Mouse (Mus musculus) lung, postnatal 25 days (tissue): ENCODE measurements around the gene Ahsa2.
"Not testable (repeated sequence)": the region's sequence is repeated elsewhere in the genome, so short reads cannot be mapped to it uniquely, and the experiment has no call there.

Experiments
- DNase-seq: peaks from one replicate; pipeline ENCODE4 v3.0.0; 2022; ENCODE audit warnings: low spot score

Ahsa2 gene

GRCm38 (mm10) chr11:23497718-23498509, at the start of gene Ahsa2:
Ahsa2 (minus strand) TSS chr11:23498030.
- peak; percentile 97 for DNase-seq

DNA sequence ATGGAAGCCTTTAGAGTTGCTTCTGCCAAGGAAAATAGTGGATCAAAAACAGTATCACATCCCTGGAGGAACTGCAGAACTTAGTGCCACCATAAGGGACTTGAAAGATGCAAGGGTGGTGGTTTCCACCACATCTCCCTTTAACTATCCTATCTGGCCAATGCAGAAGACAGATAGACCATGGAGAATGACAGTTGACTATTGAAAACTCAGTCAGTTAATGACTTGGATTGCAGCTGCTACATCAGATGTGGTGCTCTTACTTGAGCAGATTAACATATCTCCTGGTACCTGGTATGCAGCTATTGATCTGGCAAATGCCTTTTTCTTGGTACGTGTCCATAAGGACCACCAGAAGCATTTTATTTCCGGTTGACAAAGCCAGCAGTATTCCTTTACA, 39.6 kb upstream of the Ahsa2 start:
- no peak for DNase-seq

DNA sequence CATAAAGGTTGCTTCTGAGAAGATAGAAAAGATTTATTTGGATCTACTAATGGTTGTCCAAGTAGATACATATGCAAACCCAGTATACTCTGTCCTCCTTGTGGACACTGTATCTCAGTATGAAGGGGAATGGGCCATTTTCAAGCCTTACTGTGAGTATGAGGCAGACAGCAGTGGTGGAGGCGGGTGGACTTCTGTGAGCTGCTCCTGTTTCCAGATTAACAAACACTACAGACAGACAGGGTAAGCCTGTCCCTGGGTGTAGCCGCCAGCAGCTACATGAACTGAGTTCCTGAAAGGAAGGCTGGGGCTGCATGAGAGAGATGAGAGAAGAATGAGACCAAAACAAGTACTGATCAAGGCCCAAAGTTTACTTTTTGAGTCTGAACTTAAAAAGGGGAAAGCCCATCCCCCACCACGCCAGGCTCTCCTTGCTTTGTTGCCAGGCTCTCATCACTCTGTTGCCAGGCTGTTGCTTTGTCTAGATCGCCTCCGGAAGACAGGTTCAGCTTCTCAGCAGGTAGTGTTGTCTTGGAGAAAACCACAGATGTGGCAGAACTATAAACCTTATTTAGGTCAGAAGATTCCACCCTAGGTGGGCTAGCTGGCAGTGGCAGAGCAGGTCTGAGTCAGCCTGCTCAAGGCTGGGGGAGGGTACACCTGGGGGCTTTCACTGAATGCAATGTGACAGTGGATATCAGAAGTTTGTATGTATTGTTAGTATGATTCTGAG, 22.8 kb upstream of the Ahsa2 start, which contains the start of gene 1700093K21Rik:
Gene 1700093K21Rik (minus strand): TSS at position 683 of the 733 bp plus-strand sequence.
- DNase-seq, result no peak

- no peak for DNase-seq
These were observed 21.2 kb upstream of the Ahsa2 start for GRCm38 (mm10) chr11:23518981-23519380.

- no peak for DNase-seq
These were observed 17.5 kb upstream of the Ahsa2 start for GRCm38 (mm10) chr11:23515315-23515714.

- DNase-seq, result not testable (repeated sequence)
These were observed 17.0 kb upstream of the Ahsa2 start for GRCm38 (mm10) chr11:23514785-23515184.

DNA sequence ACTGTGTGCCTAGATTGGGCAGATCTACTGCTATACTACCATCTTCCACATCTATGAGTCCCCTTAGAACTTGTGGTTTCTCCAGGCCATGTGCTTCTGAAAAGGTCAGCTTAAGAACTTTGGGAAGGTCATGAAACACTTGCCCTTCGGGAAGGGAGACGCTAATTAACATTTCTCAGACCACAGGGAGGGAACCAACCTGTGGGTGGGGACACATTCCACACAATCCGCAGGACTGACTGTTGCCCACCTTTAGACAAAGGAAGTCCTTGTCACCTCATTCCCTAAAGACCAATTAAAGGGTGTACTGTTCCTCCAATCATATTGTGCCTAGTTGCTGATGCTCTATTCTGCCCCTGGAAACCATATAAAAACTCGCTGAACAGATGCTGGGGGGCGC, 7.0 kb upstream of the Ahsa2 start:
- DNase-seq, result not testable (repeated sequence)

DNA sequence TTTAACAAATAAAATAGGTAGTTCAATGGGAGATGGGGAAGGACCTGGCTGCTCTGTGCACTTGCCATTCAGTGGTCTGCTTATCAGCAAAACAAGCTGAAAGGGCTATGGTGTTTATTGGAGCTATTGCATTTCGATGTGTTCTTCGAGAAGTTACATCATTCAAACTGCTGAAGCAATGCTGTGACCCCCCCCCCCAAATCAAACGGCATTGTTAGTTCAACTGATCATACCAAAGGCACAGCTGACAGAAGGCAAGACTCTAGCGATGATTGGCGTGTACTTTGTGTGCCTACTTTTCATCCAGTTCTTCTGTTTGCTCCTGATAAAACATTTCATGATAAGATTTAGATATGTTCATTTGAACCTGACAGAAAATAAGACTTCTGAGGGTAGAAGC, 779 bp upstream of the Ahsa2 start:
- no peak for DNase-seq

DNA sequence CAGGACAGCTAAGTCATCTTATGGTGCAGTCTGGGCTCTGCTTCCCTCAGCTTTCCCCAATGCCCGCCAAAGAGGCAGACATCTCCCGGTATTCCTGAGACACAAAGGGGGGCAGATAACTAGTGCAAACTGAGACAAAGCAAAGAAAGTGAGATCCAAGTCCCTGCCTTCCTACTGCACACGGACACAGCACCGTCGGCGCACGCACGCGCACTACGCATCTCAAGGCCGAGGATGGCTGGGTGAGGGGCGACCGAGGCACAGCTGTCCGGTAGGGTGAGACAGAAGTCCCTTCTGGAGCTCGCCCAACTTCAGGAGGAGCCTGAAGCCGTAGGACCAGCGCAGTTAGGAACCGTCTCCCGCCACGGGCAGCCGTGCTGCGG, 504 bp downstream of the Ahsa2 start:
- peak; percentile 49 for DNase-seq

GRCm38 (mm10) chr11:23496661-23497060, 1.2 kb downstream of the Ahsa2 start:
- DNase-seq, result no peak

DNA sequence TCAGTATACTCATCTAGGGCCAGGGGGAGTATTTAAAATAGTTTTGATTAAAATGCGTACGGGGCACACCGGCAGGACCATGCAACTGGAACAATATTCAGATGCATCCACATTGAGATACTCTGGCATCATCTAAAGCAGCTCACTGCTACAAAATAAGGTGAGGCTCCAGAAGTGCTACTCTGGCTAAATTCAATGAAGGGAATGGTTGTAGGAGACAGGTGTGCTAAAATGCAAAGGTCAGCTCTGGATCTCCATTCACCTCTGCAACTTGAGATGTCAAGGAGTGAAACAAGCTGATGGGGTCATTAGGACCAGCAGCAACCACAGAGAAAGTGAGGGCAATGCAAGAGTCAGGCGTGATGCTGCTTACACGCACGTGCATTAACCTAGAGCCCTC, 2.6 kb downstream of the Ahsa2 start:
- no peak for DNase-seq

DNA sequence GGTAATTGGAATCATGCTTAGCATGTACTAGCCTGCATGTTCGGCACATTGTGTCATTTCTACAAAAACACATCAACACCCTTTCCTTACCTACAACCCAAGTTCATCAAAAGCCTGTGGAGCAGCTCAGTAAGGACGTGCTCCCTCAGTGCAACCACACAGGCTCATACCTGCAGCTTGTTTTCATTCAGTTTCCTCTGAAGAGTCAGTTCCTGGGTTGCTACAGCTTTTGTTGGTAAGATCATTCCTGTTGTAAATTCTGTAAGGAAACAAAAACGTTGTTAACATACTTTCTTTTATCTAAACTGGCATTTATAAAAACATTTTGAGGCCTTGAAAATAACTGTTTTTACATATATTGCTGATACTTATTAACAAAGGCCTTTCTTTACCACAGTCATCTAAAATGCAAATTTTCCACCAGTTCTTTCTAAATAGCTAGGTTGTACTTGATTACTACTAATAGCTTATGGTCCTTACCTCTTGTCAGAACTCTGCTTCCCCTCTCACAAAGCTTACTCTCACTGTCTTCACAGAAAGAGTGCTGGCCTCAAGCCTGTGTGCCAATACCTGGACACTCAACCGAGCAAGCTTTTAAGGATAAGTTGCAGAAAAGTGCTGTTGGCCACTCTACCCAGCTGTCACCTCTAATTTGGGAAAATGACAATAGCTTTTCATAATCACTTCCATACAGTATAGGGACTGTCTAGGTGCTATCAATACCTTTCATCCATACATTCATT, 5.6 kb downstream of the Ahsa2 start:
- no peak for DNase-seq

GRCm38 (mm10) chr11:23489955-23490354, 7.9 kb downstream of the Ahsa2 start:
- no peak for DNase-seq

- not testable (repeated sequence) for DNase-seq
These were observed 32.0 kb downstream of the Ahsa2 start for GRCm38 (mm10) chr11:23465862-23466261.
